Mouse (Mus musculus) bone marrow, adult 2 months (tissue): ENCODE results near the gene Tpo. TPM values are rescaled to one million over a fixed set of nuclear protein-coding genes. Genes with fewer than 3 reads are reported as not detected.

Experiments used
- H3K27ac ChIP-seq: fragments of 200-500 bp; 2 replicates; pipeline ENCODE4 v1.5.1; 2012; ENCODE audit warnings: low read depth, mild to moderate bottlenecking, control low read depth, inconsistent platforms, low read length; ENCODE audit not compliant: control insufficient read depth, poor library complexity, insufficient read depth
- H3K4me1 ChIP-seq: fragments of 200-500 bp; 2 replicates; pipeline ENCODE4 v1.6.1; 2011; ENCODE audit warnings: low read length; ENCODE audit not compliant: control insufficient read depth, insufficient read depth
- H3K4me3 ChIP-seq: fragments of 200-500 bp; replicated peaks from 2 replicates; pipeline ENCODE3; 2011; ENCODE audit warnings: mild to moderate bottlenecking, low read depth, low read length, control low read depth; ENCODE audit not compliant: control insufficient read depth
- CTCF ChIP-seq: fragments of 200-500 bp; IDR thresholded peaks from 2 replicates; pipeline ENCODE4 v1.5.1; 2011; ENCODE audit warnings: low read length, control low read depth; ENCODE audit not compliant: control insufficient read depth, insufficient read depth
- POLR2A ChIP-seq: fragments of 200-500 bp; IDR thresholded peaks from 2 replicates; pipeline ENCODE4 v1.6.1; 2011; ENCODE audit warnings: low read depth, mild to moderate bottlenecking, control low read depth, low read length, borderline replicate concordance; ENCODE audit not compliant: control insufficient read depth
- WGBS: fragments of 180-500 bp; shearing (Covaris S2); methylation state at CpG from one replicate; pipeline ENCODE4 v1.1.7; 2018; 5-methylcytosine and 5-hydroxymethylcytosine counted together
- polyA plus RNA-seq: library from polyadenylated mRNA; stranded (reverse); fragments of >200 nt; gene quantifications from 2 replicates; pipeline ENCODE4 v1.2.4, GENCODE M21; 2011; ENCODE audit warnings: low replicate concordance; ENCODE audit not compliant: missing spikeins, insufficient read depth, insufficient read length

Tpo gene
- polyA plus RNA-seq, 1 experiment, result not detected

DNA sequence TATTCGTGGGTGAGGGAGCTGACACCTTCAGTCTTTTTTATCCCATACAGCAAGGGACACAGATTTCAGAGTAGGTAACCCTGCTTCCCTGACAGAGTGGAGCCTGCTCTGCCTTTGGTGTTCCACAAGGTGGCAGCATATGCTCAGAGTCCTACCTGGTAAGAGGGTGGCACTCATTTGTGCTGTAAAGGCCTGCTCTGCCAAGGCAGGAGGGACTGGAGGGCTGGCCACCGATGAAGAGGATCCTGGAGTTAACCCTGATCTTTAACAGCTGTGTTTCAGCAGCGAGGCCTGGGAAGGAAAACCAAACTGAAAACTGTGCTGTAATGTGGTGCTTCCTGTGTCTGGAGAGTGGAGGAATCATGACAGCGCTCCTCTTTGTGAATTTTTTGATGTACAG is 92.9 kb downstream of the Tpo start:
- Histone ChIP-seq H3K27ac (no peak overlapping the region), H3K4me1 (no peaks in the 10 kb centered on the region), H3K4me3 (no peak overlapping the region)
- 30% methylated on average over 4 of the region's 4 CpGs for WGBS
- no peak for TF ChIP-seq POLR2A
- TF ChIP-seq CTCF, result no peak

GRCm38 (mm10) chr12:30036569-30037055 is 95.8 kb downstream of the Tpo start:
- Histone ChIP-seq H3K4me3 (no peak overlapping the region), H3K27ac (no peak overlapping the region), H3K4me1 (no peaks in the 10 kb centered on the region)
- TF ChIP-seq POLR2A (no peak), CTCF (no peak)
- 67% methylated on average over 4 of the region's 4 CpGs for WGBS

- no peak overlapping the region for H3K27ac ChIP-seq
- TF ChIP-seq POLR2A (no peak), CTCF (no peak)
- no peaks in the 10 kb centered on the region for H3K4me1 ChIP-seq
- no peak overlapping the region for H3K4me3 ChIP-seq
These were observed 96.4 kb downstream of the Tpo start for GRCm38 (mm10) chr12:30035841-30036568.

DNA sequence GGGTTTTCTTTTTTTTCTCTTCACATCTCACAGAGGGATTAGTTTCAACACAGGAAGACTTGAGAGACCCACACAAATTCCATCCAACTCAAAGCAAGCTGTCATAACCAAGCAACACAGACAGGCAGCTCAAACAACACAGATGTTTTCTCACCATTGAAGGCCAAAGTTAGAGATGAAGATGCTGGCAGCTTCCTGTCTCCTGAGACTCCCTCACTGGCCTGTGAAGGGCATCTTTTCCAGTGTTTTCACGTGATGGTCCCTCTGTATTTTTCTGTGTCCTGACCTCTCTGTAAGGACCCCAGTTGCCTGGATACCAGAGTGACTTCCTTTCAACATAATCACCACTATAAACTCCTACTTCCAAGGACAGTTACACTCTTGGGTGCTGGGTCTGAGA is 97.0 kb downstream of the Tpo start:
- H3K4me1 ChIP-seq, result no peaks in the 10 kb centered on the region
- no peak overlapping the region for H3K27ac ChIP-seq
- no peak for TF ChIP-seq POLR2A
- TF ChIP-seq CTCF, result no peak
- 37% methylated on average over 1 of the region's 1 CpGs for WGBS
- no peak overlapping the region for H3K4me3 ChIP-seq

DNA sequence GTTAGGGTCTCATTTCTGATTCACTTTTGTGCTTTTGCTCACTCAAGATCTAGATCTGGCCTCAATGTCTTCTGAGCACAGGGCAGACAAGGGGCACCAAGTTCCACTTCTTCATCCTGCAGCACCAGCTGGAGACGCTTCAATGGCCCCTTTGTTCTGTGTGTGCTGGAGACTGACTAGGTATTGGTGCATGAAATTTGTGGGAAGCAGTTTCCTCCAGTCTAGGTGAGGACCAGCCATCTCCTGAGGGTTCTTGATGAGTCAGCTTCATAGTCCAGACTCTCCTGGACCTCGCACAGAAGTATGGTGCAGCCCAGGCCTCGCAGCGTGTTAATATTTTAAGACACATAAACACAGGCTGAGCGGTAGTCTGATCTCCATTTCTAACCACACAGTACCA is 97.7 kb downstream of the Tpo start:
- Histone ChIP-seq H3K4me1 (no peaks in the 10 kb centered on the region), H3K27ac (no peak overlapping the region), H3K4me3 (no peak overlapping the region)
- 85% methylated on average over 5 of the region's 5 CpGs for WGBS
- TF ChIP-seq POLR2A (no peak), CTCF (no peak)

DNA sequence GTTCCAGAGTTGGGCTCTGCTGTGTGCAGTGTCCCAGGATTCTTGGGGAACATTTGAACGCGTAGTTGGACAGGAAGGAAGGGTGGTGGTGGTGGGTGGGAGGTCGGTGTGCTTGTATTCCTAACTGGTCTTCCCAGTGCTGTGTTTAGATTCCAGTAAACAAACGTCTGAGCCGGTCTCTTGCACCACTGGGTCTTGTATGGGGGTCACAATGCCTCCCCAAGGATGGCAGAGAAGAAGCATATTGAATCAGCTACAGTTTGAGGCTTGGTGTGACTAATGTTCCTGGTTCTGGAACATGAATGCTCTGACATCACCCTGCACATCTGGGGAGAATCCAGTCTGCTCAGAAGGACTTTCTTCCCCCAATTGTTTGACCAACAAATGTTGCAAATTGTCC is 101.9 kb downstream of the Tpo start:
- no peaks in the 10 kb centered on the region for H3K4me1 ChIP-seq
- H3K4me3 ChIP-seq, result no peak overlapping the region
- TF ChIP-seq CTCF (no peak), POLR2A (no peak)
- WGBS, result 31% methylated on average over 5 of the region's 5 CpGs
- H3K27ac ChIP-seq, result no peak overlapping the region

- no peaks in the 10 kb centered on the region for H3K4me1 ChIP-seq
- H3K4me3 ChIP-seq, result no peak overlapping the region
- no peak overlapping the region for H3K27ac ChIP-seq
- TF ChIP-seq CTCF, result no peak
- no peak for TF ChIP-seq POLR2A
- WGBS, result 86% methylated on average over 1 of the region's 1 CpGs
These were observed 103.3 kb downstream of the Tpo start for GRCm38 (mm10) chr12:30029111-30029510.

- 78% methylated on average over 3 of the region's 3 CpGs for WGBS
- no peak overlapping the region for H3K27ac ChIP-seq
- no peaks in the 10 kb centered on the region for H3K4me1 ChIP-seq
- H3K4me3 ChIP-seq, result no peak overlapping the region
- TF ChIP-seq CTCF (no peak), POLR2A (no peak)
These were observed 104.6 kb downstream of the Tpo start for GRCm38 (mm10) chr12:30027721-30028340.

GRCm38 (mm10) chr12:30024264-30024825 is 108.1 kb downstream of the Tpo start:
- Histone ChIP-seq H3K4me3 (no peak overlapping the region), H3K27ac (no peak overlapping the region), H3K4me1 (no peaks in the 10 kb centered on the region)
- TF ChIP-seq CTCF (no peak), POLR2A (no peak)
- 62% methylated on average over 2 of the region's 2 CpGs for WGBS
